Mouse (Mus musculus): ENCODE measurements at regions not wholly inside any gene's neighbourhood (a gene's known extent, or its start where the extent isn't known, plus 50 kb on each side); places are given as distances from the start of the nearest gene placed in this dataset.
A peak's percentile ranks its signal among the peaks of the same experiment; 100 is the strongest.

- 80% methylated on average over 2 of the region's 2 CpGs for WGBS
- H3K9ac ChIP-seq (ENCODE audit: low read depth, low read length), result no peak overlapping the region
- H3K27ac ChIP-seq, result no peak overlapping the region
- no peak overlapping the region for H3K4me3 ChIP-seq
- H3K4me1 ChIP-seq (ENCODE audit: control insufficient read depth, insufficient read depth, low read length), result no peaks in the 10 kb centered on the region
- intact Hi-C loops (cut with DNase I), result no loop called here
- no peaks in the 10 kb centered on the region for H3K27me3 ChIP-seq (ENCODE audit: control insufficient read depth, insufficient read depth, low read length)
- H3K36me3 ChIP-seq (ENCODE audit: control insufficient read depth, insufficient read depth, low read length), result no peaks in the 10 kb centered on the region
- no peak for DNase-seq
- H3K79me2 ChIP-seq (replicated peaks; ENCODE audit: control insufficient read depth, insufficient read depth, low read length), result no peaks in the 10 kb centered on the region
- TF ChIP-seq POLR2A (IDR thresholded peaks at IDR 0.05; ENCODE audit: insufficient read depth, low read depth, low read length), result no peak
- TF ChIP-seq EP300 (IDR thresholded peaks at IDR 0.05; ENCODE audit: insufficient read depth, low read depth, low read length), result no peak
- no peak for TF ChIP-seq CTCF (IDR thresholded peaks at IDR 0.05)
Measured at GRCm38 (mm10) chr11:63466541-63466940, 337.8 kb downstream of the Pmp22 start.

- Histone ChIP-seq H3K4me1 (ENCODE audit: control insufficient read depth, insufficient read depth, low read length) (no peaks in the 10 kb centered on the region), H3K27ac (no peak overlapping the region), H3K79me2 (replicated peaks; ENCODE audit: control insufficient read depth, insufficient read depth, low read length) (no peaks in the 10 kb centered on the region), H3K9ac (ENCODE audit: low read depth, low read length) (no peak overlapping the region), H3K27me3 (ENCODE audit: control insufficient read depth, insufficient read depth, low read length) (no peaks in the 10 kb centered on the region), H3K36me3 (ENCODE audit: control insufficient read depth, insufficient read depth, low read length) (no peaks in the 10 kb centered on the region), H3K4me3 (no peak overlapping the region)
- WGBS, result 95% methylated on average over 15 of the region's 15 CpGs
- intact Hi-C loops (cut with DNase I), result no loop called here
- no peak for TF ChIP-seq CTCF (IDR thresholded peaks at IDR 0.05)
- DNase-seq, result no peak
Measured at GRCm38 (mm10) chr11:63474831-63475230, 346.0 kb downstream of the Pmp22 start.

GRCm38 (mm10) chr11:63481676-63482310, 353.0 kb downstream of the Pmp22 start:
- Histone ChIP-seq H3K4me3 (no peak overlapping the region), H3K4me1 (ENCODE audit: control insufficient read depth, insufficient read depth, low read length) (no peaks in the 10 kb centered on the region), H3K36me3 (ENCODE audit: control insufficient read depth, insufficient read depth, low read length) (no peaks in the 10 kb centered on the region), H3K9ac (ENCODE audit: low read depth, low read length) (no peak overlapping the region), H3K79me2 (replicated peaks; ENCODE audit: control insufficient read depth, insufficient read depth, low read length) (no peaks in the 10 kb centered on the region), H3K27me3 (ENCODE audit: control insufficient read depth, insufficient read depth, low read length) (0 out of 2 replicates have a peak, but pooled peaks cover 2% of the 10 kb centered on the region), H3K27ac (no peak overlapping the region)
- WGBS, result 80% methylated on average over 7 of the region's 7 CpGs
- no peak for DNase-seq
- TF ChIP-seq EP300 (IDR thresholded peaks at IDR 0.05; ENCODE audit: insufficient read depth, low read depth, low read length), result no peak
- TF ChIP-seq CTCF (IDR thresholded peaks at IDR 0.05), result no peak
- TF ChIP-seq POLR2A (IDR thresholded peaks at IDR 0.05; ENCODE audit: insufficient read depth, low read depth, low read length), result no peak
- intact Hi-C loops (cut with DNase I), result no loop called here

- H3K36me3 ChIP-seq (ENCODE audit: control insufficient read depth, insufficient read depth, low read length), result no peaks in the 10 kb centered on the region
- no peak overlapping the region for H3K27ac ChIP-seq
- no peak for TF ChIP-seq CTCF (IDR thresholded peaks at IDR 0.05)
- TF ChIP-seq EP300 (IDR thresholded peaks at IDR 0.05; ENCODE audit: insufficient read depth, low read depth, low read length), result no peak
- TF ChIP-seq POLR2A (IDR thresholded peaks at IDR 0.05; ENCODE audit: insufficient read depth, low read depth, low read length), result no peak
- H3K9ac ChIP-seq (ENCODE audit: low read depth, low read length), result no peak overlapping the region
- intact Hi-C loops (cut with DNase I), result no loop called here
- H3K4me1 ChIP-seq (ENCODE audit: control insufficient read depth, insufficient read depth, low read length), result no peaks in the 10 kb centered on the region
- DNase-seq, result no peak
- WGBS, result 71% methylated on average over 6 of the region's 6 CpGs
- H3K4me3 ChIP-seq, result no peak overlapping the region
- H3K27me3 ChIP-seq (ENCODE audit: control insufficient read depth, insufficient read depth, low read length), result 0 out of 2 replicates have a peak, but pooled peaks cover 2% of the 10 kb centered on the region
- H3K79me2 ChIP-seq (replicated peaks; ENCODE audit: control insufficient read depth, insufficient read depth, low read length), result no peaks in the 10 kb centered on the region
Measured at GRCm38 (mm10) chr11:63482593-63482992, 353.8 kb downstream of the Pmp22 start.

GRCm38 (mm10) chr11:63487203-63487602, 358.4 kb downstream of the Pmp22 start:
- Histone ChIP-seq H3K27me3 (ENCODE audit: control insufficient read depth, insufficient read depth, low read length) (0 out of 2 replicates have a peak, but pooled peaks cover 2% of the 10 kb centered on the region), H3K4me1 (ENCODE audit: control insufficient read depth, insufficient read depth, low read length) (no peaks in the 10 kb centered on the region), H3K36me3 (ENCODE audit: control insufficient read depth, insufficient read depth, low read length) (no peaks in the 10 kb centered on the region), H3K9ac (ENCODE audit: low read depth, low read length) (no peak overlapping the region), H3K79me2 (replicated peaks; ENCODE audit: control insufficient read depth, insufficient read depth, low read length) (no peaks in the 10 kb centered on the region), H3K4me3 (no peak overlapping the region), H3K27ac (no peak overlapping the region)
- intact Hi-C loops (cut with DNase I), result no loop called here
- 39% methylated on average over 2 of the region's 2 CpGs for WGBS
- no peak for DNase-seq
- TF ChIP-seq EP300 (IDR thresholded peaks at IDR 0.05; ENCODE audit: insufficient read depth, low read depth, low read length) (no peak), CTCF (IDR thresholded peaks at IDR 0.05) (no peak)

GRCm38 (mm10) chr11:63502181-63502580, 373.4 kb downstream of the Pmp22 start:
- H3K27ac ChIP-seq, result no peak overlapping the region
- H3K36me3 ChIP-seq (ENCODE audit: control insufficient read depth, insufficient read depth, low read length), result no peaks in the 10 kb centered on the region
- H3K4me3 ChIP-seq, result no peak overlapping the region
- intact Hi-C loops (cut with DNase I), result no loop called here
- WGBS, result 30% methylated on average over 5 of the region's 5 CpGs
- no peaks in the 10 kb centered on the region for H3K4me1 ChIP-seq (ENCODE audit: control insufficient read depth, insufficient read depth, low read length)
- H3K79me2 ChIP-seq (replicated peaks; ENCODE audit: control insufficient read depth, insufficient read depth, low read length), result no peaks in the 10 kb centered on the region
- DNase-seq, result peak; percentile 52 to 53
- no peaks in the 10 kb centered on the region for H3K27me3 ChIP-seq (ENCODE audit: control insufficient read depth, insufficient read depth, low read length)
- TF ChIP-seq CTCF (IDR thresholded peaks at IDR 0.05) (no peak), POLR2A (IDR thresholded peaks at IDR 0.05; ENCODE audit: insufficient read depth, low read depth, low read length) (no peak), EP300 (IDR thresholded peaks at IDR 0.05; ENCODE audit: insufficient read depth, low read depth, low read length) (no peak)
- no peak overlapping the region for H3K9ac ChIP-seq (ENCODE audit: low read depth, low read length)

All from heart, adult 2 months (tissue).